Mouse (Mus musculus): Measurements from ENCODE around the gene Dpf2.
"Not testable (repeated sequence)": the region's sequence is repeated elsewhere in the genome, so short reads cannot be mapped to it uniquely, and the experiment has no call there.

Dpf2 gene

DNA sequence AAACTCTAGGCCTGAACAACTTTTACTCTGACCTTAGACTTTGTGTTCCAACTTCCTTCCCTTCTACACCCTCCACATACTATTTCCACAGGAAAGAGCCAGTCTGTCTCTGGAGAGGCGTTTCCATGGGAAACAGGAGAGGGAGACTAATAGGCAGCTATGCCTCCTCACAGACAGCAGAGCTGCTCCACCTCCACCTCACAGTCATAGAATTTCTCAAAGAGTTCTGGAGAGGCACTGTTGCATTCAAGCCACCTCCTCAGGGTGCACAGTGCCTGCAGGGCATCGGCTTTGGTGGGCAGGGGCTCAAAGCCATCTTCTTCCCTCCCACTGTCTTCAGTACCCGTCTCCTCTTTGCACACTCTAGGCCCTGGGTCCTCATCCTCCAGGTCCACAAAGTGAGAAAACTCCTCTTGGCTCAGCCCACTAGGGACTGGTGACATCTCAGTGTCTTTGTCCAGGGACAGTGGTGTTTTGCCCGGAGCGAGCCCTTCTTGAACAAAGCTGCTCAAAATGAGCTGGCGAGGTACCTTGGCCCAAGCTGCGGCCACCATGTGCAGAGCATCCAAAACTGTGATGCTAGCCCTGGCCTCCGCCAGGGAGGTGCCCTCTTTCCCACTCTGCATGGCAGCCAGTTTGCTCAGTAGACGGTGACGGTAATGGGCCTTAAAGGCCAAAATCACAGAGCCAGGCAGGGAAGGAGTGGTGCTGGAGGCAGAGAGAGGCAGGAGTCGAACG lies 21.1 kb downstream of the Dpf2 start:
- no peak for DNase-seq

DNA sequence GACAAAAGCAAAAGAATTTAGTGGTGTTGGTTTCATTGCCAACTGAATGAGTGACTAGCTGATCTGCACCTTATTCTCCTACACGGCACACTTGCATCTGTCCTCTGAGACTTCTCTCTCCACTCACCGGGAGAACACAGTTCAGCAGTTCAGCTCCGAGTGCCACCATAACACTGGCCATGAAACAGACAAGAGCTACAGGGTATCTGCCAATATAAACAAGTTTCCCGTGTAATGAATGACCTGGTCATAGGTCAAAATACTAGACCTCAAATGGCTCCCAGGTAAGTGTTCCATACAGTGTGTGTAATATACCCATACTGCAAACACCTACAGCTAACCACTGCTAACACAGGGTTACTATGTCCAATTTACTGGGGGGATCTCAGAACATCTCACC lies 23.6 kb downstream of the Dpf2 start:
- no peak for DNase-seq

DNA sequence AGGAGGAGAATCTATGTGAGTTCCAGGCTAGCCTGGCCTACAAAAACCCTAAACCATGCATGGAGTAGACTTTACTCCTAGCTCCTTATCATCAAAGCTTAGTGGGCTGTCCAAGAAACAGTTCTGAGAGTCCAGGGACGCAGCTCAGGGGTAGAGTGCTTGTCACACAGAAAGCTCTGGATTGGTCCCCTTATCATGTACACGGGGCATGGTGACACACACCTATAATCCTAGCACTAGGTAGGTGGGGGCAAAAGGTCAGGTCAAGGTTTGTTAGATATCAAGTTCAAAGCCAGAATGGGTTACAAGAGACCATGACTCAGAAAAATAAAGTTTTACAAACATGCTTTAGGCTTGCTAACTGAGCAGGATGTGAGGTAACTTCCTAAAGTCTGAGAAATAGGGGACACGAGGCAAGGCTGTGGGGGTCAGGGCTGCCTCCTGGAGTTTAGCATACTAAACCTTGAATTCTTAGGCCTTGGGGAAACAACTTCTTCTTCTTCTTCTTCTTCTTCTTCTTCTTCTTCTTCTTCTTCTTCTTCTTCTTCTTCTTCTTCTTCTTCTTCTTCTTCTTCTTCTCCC lies 25.5 kb downstream of the Dpf2 start:
- no peak for DNase-seq

DNA sequence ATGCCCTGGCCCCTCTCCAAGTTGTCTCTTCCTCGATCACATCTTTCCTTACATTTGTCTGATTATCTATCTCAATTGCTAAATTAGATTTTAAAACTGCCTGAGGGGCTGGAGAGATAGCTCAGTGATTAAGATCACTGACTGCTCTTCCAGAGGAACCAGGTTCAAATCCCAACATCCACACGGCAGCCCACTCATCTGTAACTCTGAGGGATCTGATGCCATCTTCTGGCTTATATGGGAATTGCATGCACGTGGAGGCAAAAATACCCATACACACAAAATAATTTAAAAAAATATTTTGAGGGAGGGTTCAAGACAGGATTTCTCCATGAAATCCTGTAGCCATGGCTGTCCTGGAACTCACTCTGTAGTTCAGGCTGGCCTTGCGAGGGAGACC lies 27.0 kb downstream of the Dpf2 start:
- peak; percentile 32 for DNase-seq

GRCm38 (mm10) chr19:5883935-5884334 lies 28.9 kb downstream of the Dpf2 start:
- no peak for DNase-seq

GRCm38 (mm10) chr19:5882079-5882478 lies 30.7 kb downstream of the Dpf2 start:
- DNase-seq = not testable (repeated sequence)

DNA sequence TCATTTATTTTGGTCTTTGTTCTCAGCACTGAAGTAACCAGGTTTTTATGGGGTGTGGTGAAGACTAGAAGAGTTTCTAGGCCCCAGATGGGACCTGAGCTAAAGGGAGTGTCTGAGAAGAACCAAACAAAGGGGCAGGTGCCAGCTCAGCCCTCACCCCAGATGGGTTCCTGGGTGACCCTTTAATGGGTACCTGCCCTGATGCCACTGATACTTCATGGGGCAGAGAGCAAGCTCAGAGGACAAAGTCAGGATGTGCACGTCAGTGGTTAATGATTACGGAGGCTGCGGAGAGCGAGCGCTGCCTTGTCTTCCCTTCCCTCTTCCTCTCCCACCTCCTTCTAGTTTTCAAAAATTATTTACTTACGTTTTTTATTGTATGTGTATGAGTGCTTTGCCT lies 31.7 kb downstream of the Dpf2 start:
- DNase-seq = no peak

DNA sequence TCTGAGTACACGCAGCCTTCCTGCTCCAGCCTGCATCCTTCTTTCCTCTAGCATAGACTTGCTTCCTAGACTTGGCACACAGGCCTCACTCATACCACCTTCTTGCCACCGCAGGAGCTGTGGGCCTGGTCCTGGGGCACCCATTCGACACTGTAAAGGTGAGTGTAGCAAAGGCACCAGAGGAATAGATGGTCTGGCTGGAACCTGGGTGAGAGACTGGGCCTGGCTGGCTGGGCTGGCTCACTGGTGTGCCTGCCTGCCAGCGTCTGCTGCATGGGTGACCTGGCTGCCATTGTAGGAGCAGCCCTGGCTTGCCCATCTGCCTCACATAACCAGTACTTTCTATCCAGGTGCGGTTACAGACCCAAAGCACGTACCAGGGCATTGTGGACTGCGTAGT lies 33.1 kb downstream of the Dpf2 start:
- no peak for DNase-seq

- DNase-seq = no peak
Observed at GRCm38 (mm10) chr19:5878916-5879315, 33.9 kb downstream of the Dpf2 start.

DNA sequence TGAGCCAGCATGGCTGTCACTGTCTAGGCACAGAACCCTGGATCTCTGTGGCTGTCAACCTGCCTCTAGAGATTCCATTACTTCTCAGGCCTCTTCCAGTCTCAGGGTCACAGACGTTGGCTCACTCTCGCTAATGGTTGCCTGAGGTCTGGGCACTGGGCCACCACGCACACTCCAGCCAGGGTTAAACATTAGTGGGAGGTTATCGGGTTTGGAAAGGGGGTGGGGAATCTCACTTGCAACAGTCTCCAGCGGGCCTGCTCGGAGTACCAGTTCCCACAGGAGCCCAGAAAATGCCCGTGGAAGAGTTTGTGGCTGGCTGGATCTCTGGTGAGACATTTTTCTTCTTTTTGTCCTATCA lies 34.5 kb downstream of the Dpf2 start:
- no peak for DNase-seq

DNA sequence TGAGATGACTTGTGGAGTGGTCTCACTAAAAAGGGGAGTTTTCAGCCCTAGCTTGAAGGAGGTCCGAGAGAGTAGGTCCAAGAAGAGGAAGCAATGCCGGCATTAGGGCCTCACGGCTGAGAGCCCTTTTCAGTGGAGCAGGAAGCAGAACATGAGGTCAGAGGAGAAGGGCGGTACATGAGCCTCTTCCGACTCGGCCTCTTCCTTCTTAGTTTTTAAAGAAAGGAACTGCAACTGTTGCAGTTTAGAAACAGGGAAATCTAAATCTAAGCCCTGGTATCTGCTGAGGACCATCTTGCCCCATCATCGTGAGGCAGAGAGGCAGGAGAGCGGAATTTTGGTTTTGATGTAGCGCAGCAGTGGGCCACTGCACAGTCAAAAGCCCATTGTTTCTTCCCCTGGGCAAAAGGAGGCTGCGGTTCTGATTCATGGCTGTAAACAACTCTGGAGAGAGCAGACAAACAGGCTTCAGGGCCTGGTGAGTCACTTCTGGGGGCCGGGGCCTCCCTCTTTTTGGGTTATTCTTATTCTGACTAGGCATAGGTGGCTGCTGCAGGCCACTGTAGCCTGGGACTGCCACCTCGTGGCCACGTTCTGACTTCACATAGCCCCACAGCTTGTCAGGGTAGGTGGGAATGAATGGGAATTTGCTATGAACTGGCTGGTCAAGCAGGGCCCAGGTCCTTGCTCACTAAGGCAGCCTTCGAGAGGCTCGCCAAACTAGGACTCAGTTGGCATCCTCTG lies 35.0 kb downstream of the Dpf2 start, which contains the start of gene Slc25a45:
Gene Slc25a45 (plus strand): TSS at position 191 of the 744 bp plus-strand sequence.
- DNase-seq = peak; percentile 84

DNA sequence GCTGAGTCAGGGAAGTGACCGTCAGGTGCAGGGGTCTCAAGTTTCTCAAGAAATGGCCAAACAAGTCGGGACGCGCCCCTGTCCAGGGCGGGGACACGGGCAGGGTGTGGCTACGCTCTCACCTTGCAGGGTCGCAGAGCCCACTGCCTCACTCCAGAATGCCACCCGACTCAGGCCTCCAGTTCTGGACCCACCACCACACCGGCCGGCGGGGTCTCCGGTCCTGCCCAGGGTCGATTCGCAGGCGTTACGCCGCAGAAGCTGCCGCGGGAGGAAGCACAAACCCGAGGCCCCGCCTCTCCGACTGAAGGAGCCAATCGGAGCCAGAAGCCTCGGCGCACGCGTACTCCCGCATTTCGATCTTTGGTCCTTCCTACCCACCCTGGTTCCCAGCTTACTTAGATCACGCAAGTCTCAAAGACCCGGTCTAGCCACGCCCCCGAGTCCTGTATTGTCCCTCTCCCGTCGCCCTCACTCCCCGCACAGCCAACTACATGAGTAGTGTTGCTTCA lies 37.8 kb downstream of the Dpf2 start, which contains the start of gene Frmd8:
Gene Frmd8 (minus strand): TSS at position 306 of the 512 bp plus-strand sequence.
- peak; percentile 97 for DNase-seq

DNA sequence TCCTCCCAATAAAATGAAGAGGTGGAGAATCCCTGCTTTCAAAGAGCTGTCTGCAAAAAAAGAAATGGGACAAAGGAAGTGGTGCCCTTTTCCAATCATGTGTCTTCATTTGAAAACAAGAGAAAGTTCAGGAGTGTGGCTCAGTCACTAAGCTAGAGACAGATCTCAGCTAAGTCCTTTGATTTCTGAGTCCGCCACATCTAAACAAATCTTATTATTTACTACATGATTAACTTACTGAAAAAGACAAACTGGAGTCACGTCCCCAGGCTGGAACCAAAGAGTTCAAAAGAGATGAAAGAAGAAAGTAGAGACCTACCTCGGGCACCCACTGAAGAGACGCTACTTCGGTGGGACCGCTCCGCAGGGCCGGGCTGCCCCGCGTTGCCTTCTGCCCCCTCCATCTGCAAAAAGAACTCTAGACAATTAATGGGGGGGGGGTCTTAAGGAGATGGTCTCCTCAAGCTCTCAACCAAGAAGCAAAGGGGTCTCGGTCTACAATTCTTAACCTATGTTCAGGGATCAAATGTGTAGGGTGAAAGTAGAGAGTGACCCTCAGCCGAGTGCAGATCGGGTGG lies 38.3 kb downstream of the Dpf2 start:
- DNase-seq = no peak

DNA sequence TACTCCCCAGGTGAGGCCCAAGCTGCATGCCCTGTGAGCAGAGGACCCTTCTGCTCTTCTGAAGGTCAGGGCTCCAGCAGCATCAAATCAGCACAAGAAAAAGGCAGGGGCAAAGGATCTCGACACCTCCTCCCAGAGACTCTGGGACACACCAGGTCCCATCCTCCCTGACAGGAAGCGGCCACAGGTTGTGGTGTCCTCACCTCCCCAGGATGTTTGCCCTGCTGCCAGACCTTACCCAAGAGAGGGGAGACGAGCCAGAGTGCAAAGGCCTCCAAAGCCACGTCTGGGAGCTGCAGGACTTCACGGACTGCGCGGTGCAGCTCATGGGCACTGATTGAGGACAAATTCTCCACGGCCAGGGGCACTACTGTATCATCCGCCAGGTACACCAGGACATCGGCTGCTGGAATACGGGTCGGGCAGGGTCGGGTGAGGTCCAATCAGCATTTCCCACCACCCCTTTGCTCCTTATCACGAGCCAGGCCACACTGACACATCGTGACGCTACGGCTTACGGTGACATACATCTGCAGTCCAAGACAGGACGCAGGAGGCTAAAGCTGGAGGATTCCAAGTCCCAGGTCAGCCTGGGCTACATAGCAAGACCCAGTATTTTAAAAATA lies 39.8 kb downstream of the Dpf2 start:
- DNase-seq = peak; percentile 47

DNA sequence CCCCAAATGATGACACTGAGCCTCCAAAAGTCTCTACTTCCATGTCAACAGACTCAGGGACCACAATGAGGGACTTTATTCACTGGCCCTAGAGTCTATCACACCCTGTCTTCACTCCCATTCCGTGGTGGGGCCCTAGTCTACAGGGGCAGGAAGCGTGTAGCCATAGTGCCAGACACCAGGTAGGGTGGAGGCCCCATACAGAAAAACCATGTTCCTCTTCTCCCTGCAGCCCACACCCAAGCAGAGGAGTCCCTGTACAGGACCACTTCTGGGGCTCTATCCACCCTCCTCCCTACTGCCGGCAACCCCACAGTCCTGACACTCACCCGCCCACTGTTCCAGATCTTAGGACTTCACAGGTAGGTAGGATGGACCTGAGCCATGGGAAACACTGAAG lies 40.3 kb downstream of the Dpf2 start:
- DNase-seq = peak; percentile 57

DNA sequence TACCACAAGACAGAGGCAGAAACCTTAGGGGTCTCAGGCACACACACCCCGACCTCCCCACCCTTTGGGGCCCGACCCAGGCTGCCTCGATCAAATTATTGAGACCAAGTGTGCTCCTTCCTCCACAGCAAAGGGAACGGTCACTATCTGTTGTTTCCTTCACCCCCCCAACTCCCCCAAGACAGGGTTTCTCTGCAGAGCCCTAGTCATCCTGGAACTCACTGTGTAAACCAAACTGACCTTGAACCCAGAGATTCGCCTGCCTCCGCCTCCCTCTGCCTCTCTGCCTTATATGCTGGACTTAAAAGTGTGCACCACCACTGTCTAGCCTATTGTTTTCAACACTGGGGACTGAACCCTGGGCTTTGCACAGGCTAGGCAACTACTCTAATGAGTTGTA lies 41.1 kb downstream of the Dpf2 start:
- DNase-seq = no peak

DNA sequence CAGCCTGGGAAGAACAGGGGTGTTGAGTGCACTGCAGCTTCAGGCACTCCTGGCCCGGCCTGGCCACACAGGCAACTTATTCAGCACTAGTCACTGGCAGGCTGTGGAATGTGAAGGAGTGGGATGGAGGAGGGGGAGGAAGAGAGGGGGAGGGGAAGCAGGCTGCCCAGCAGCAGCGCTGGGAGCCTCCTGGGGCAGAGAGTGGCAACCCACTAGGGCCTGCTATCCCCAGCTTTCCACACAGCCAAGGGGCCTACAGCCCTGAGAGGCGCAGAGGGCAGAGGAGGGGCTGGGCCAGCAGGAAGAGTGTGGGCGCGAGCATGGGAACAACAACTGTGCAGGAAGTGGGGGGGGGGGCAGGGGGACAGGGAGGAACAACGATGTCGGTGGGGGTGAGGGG lies 41.5 kb downstream of the Dpf2 start:
- peak; percentile 83 for DNase-seq

- DNase-seq = no peak
Observed at GRCm38 (mm10) chr19:5868096-5868495, 44.7 kb downstream of the Dpf2 start.

GRCm38 (mm10) chr19:5864710-5865398 lies 48.0 kb downstream of the Dpf2 start:
- DNase-seq = no peak

- DNase-seq = no peak
Observed at GRCm38 (mm10) chr19:5863776-5864175, 49.0 kb downstream of the Dpf2 start.

- no peak for DNase-seq
Observed at GRCm38 (mm10) chr19:5862335-5863085, 50.3 kb downstream of the Dpf2 start.

GRCm38 (mm10) chr19:5856604-5857003 lies 56.2 kb downstream of the Dpf2 start:
- no peak for DNase-seq

Measured in thymus, postnatal 14 days (tissue).